In genomic region chr4:65864551-65864950, GRCm38 (mm10) we compare ENCODE assay signal across 15 mouse cellular contexts.
"Had no signal": no experiment of that assay in that cellular context is flagged by ENCODE, and none has a peak within 500 bp of the region (broad histone marks: within the 10 kb centered on the region; RNA-seq: fewer than 3 reads in every experiment).

No protein-coding gene starts in this region.

- H3K36me3 ChIP-seq: neural tube, embryonic 12.5 days; neural tube, embryonic 13.5 days; neural tube, embryonic 15.5 days; stomach, embryonic 15.5 days had no signal

- DNase-seq: right cerebral cortex, adult 18-20 months; right cerebral cortex, postnatal 14 days; right cerebral cortex, postnatal 25 days; right cerebral cortex, postnatal 4 days; spleen, adult 18-20 months; thymus, adult 18-20 months; thymus, adult 2 months; thymus, postnatal 14 days; thymus, postnatal 25 days; thymus, postnatal 36 days; thymus, postnatal 4 days had no signal

- H3K27me3 ChIP-seq: neural tube, embryonic 12.5 days; neural tube, embryonic 13.5 days; neural tube, embryonic 15.5 days; stomach, embryonic 15.5 days had no signal

- H3K4me3 ChIP-seq: neural tube, embryonic 12.5 days; neural tube, embryonic 13.5 days; neural tube, embryonic 15.5 days; stomach, embryonic 15.5 days had no signal

- H3K4me2 ChIP-seq: neural tube, embryonic 12.5 days; neural tube, embryonic 13.5 days; neural tube, embryonic 15.5 days; stomach, embryonic 15.5 days had no signal

- H3K9ac ChIP-seq: neural tube, embryonic 12.5 days; neural tube, embryonic 13.5 days; neural tube, embryonic 15.5 days; stomach, embryonic 15.5 days had no signal

- H3K27ac ChIP-seq: neural tube, embryonic 12.5 days; neural tube, embryonic 13.5 days; neural tube, embryonic 15.5 days; stomach, embryonic 15.5 days had no signal

- H3K4me1 ChIP-seq: neural tube, embryonic 12.5 days; neural tube, embryonic 13.5 days; neural tube, embryonic 15.5 days; stomach, embryonic 15.5 days had no signal

- H3K9me3 ChIP-seq: neural tube, embryonic 12.5 days; neural tube, embryonic 13.5 days; neural tube, embryonic 15.5 days; stomach, embryonic 15.5 days had no signal
